Mouse (Mus musculus) kidney, adult 2 months (tissue): ENCODE measurements at regions not wholly inside any gene's neighbourhood (a gene's known extent, or its start where the extent isn't known, plus 50 kb on each side); places are given as distances from the start of the nearest gene placed in this dataset.

Experiments used
- CTCF ChIP-seq: fragments of 200-500 bp; conservative IDR thresholded peaks from 2 replicates; pipeline ENCODE4 v1.5.1; 2011; ENCODE audit warnings: low read depth, mild to moderate bottlenecking, control low read depth, low read length, moderate library complexity, mixed read lengths; ENCODE audit not compliant: insufficient read depth, insufficient read length
- POLR2A ChIP-seq: fragments of 200-500 bp; IDR thresholded peaks from one replicate; pipeline ENCODE4 v1.6.1; 2011; ENCODE audit warnings: low read depth, low read length, control low read depth

DNA sequence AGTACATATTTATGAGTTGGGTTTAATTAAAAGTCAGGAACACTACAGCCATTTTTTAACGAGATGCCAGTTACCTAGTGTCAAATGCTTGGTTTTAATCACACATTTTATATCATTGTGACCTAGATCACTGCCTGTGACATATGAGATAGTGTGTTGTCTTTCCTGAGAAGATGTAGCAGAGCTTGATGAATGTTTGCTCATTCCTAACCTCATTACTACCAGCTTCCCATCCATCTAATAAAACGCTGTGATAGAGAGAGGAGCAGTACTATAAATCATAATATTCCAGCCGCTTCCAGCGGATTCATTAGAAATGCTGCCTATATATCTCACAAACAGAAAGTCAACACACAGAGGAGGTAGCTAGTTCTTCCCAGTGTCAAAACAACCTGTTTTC, 163.6 kb downstream of the Aldoart1 start:
- TF ChIP-seq POLR2A (no peak), CTCF (no peak)
